Mouse (Mus musculus) ovary, postnatal 36 days (tissue): Measurements from ENCODE around the gene Tex28.
"Not testable (repeated sequence)": the region's sequence is repeated elsewhere in the genome, so short reads cannot be mapped to it uniquely, and the experiment has no call there.

Experiments
- DNase-seq: peaks from one replicate; pipeline ENCODE4 v3.0.0; 2022; ENCODE audit warnings: low spot score, mixed read lengths

Tex28 gene

GRCm38 (mm10) chrX:74167738-74168137 lies at the start of gene Tex28:
TSS of gene Tex28 (minus strand) at chrX:74167838.
- DNase-seq: no peak

DNA sequence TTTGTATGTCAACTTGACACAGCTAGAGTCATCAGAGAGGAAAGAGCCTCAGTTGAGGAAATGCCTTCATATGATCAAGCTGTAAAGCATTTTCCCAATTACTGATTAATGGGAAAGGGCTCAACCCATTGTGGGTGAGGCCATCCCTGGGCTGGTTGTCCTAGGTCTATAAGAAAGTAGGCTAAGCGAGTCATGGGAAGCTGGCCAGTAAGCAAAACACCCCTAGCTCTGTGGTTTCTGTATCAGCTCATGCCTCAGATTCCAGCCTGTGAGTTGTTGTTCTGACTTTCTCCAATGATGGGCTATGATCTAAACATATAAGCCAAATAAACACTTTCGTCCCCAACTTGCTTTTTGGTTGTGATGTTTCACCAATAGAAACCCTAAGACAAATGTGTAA lies 35.9 kb upstream of the Tex28 start:
- no peak for DNase-seq

GRCm38 (mm10) chrX:74176959-74177358 lies 9.3 kb upstream of the Tex28 start, which contains the start of gene Tktl1:
TSS of gene Tktl1 (plus strand) at chrX:74177259.
- no peak for DNase-seq

GRCm38 (mm10) chrX:74135263-74135662 lies 32.4 kb downstream of the Tex28 start, which contains the start of gene Mecp2:
TSS of gene Mecp2 (minus strand) at chrX:74135363.
- not testable (repeated sequence) for DNase-seq

DNA sequence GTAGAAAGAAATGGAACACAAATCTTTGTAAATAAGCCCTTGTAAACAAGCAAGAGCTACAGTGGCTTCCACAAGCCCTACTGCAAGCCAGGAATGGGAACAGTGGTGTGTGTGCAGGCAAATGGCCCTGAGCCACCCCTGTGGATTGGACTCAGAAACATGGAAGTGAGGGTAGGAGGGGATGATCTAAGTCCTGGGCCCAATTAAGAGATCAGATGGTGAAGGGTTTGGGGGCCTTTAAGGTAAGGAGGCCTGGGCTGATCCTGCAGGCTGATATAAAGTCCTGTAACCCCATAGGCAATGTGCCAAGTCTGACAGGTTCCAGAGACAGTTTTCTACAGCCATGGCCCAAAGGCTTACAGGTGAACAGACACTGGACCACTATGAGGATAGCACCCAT lies 40.5 kb downstream of the Tex28 start, which contains the start of gene Opn1mw:
Opn1mw (plus strand) TSS at position 301 of the 400 bp plus-strand sequence.
- no peak for DNase-seq

DNA sequence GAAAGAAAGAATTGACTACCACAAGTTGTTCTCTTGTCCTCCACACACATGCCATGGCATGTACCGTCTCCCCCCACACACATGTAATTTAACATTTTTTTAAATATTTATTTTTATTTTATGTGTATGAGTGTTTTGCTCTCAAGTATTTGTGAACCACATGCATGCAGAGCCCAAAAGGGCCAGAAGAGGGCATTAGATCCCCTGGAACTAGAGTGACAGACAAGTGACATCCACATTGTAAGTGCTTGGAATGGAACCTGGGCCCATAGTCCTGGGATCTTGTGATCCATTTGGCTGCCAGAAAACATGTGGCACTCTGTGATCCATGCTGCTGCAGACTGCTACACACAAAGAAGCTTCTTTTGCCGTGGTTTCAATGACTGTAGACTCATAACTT lies 42.7 kb downstream of the Tex28 start:
- DNase-seq: no peak

DNA sequence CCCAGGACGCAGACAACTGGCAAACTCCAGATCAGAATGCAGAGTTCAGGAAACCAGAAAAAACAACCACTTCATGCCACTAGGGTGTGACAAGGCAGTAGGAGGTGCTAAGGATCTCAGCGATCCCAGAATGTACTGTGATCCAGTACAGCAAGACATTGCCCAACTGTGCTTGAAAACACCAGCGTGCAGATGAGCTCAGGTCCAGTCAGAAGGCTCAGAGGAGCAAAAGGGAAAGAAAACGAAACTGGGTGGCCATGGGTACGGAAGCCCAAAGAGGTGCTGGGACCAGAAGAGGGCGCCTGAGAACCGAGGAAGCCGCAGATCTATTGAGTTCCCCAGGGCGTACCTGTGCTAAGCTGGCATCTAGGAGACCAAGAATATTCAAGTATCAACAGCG lies 52.1 kb downstream of the Tex28 start:
- peak; percentile 63 for DNase-seq

GRCm38 (mm10) chrX:74114036-74114435 lies 53.6 kb downstream of the Tex28 start:
- DNase-seq: no peak

- DNase-seq: no peak
Observed at GRCm38 (mm10) chrX:74108747-74109146, 58.9 kb downstream of the Tex28 start.

DNA sequence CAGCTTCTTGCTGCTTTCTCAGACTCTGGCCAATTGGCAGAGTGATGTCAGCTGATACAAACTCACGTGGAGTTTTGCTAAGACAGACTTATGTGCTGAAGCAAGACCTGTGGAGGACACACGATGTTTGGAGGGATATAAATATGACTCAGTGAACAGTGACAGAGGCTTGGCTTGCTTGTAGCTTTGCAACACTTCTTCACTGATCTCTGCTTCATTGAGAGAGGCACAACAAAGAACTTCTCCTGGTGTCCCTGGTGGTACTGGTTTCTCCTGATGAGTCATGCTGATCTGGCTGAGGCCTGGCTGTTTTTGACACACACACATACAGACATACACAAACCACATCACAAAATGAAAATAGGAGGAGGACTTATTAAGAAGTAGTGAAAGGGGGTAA lies 61.7 kb downstream of the Tex28 start:
- DNase-seq: no peak

DNA sequence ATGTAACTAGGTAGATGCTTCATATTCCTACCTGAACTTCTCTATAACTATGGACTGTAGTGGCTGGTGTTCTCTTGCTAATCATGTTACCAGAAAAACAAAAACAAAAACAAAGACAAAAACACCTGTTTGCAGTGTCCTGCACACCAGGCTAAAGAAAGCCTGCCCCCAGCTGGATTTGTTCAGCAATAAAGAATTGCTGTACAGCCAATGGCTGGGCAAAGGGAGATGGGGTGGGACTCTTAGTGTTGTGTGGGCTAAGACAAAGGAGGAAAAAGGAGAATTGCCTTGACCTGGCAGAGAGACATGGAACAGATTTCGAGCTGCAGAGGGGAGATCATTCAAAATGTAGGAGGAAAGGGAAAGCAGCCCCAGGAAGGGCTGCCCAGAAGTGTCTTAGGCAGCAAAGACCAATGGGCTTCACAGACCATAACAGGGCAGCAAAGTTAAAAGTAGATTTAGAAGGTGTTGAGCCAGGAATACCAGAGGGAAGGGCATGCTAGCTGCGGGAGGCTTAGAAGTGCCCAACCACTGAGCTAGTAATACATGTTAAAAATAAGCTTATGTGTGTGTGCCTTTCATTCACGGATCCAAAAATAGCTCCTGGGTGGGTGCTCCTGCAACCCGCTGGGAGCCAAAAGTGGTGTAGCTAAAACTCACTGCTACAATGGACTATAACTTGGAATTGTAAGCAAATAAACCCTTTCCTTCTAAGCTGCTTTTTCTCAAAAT lies 64.0 kb downstream of the Tex28 start:
- no peak for DNase-seq
